Mouse (Mus musculus) lung, postnatal 10 days (tissue): ENCODE results near the gene Kdm6b.

Experiments
- DNase-seq: peaks from one replicate; pipeline ENCODE4 v3.0.0; 2021

Kdm6b gene

DNA sequence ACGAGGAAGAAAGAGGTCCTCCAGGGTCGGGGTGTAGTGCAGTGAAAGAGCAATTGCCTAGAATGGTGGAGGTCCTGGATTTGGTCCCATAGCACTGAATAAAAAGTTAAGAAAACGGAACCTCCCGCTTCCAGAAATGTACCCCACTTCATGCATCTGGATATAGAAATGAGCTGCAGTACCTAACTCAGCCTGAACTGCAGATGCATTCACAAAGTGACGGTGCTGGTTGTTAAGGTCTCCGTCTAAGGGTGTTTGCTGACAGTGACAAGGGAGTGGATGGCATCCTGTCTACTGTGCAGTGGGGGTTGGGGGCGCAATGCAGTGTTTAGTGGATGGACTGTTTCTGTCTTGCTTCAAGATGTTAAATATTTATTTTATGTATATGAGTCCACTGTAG lies 26.7 kb downstream of the Kdm6b start:
- no peak for DNase-seq

DNA sequence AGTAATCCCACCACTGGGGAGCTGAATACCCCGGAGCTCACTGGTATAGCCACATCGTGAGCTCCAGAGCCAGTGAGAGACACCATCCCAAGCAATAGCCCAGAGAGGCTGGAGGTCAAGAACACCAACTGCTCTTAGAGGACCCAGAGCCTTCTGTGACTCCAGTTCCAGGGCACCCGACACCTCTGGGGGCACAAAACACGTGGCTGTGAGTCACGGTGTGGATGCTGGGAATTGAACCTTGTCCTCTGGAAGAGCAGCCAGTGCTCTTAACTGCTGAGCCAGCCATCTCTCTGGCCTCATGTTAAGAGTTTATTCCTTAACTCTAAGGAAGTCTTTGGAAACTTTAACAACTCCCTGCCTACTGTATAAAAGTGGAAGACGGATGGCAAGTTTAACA lies 28.5 kb downstream of the Kdm6b start:
- DNase-seq = no peak

DNA sequence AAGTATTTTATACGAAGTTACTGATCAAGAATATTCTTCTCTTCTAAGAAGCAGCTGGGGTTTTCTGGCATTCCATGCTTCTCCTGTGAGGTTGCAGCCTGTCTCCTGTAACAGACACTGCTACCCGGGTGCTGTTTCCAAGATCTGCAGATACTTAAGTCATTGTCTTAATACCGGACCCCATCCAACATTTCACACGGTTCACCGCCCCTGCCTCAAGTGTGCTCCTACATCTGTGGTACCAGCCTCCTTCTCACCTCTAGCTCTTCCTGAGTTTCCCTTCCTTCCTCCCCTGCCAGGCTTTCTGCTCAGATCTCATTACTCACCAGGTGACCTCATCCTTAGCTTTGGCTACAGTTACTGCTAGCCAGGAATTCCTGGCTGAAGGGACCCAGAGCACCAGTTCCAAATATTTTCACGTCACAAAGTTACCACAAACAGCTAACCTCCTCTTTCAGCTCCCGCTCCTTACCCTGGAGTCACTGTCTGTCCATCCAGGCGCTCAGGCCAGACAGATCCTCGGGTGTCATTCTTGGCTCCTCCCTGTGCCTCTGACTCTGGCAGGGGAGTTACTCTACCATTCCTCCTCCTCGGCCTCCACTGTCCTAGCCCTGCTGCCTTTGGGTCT lies 30.9 kb downstream of the Kdm6b start:
- peak; percentile 13 for DNase-seq

DNA sequence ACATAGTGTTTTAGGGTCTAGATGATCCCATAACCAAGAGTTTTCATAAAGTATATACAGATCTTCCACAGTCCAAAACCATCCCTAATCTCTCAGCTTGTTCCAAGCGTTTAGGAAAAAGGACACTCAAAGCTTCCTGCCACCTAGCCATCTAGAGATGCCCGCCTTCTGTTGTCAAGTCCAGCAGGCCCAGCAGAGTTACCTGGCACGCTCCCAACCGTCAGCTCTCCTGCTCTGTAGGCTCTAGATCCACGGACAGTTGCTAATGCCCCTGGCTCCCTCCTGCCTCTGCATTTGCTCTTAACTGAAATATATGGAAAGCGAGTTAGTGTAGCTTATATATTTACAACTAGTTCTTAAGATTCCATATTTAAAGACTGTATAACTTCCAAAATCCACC lies 32.1 kb downstream of the Kdm6b start:
- no peak for DNase-seq

DNA sequence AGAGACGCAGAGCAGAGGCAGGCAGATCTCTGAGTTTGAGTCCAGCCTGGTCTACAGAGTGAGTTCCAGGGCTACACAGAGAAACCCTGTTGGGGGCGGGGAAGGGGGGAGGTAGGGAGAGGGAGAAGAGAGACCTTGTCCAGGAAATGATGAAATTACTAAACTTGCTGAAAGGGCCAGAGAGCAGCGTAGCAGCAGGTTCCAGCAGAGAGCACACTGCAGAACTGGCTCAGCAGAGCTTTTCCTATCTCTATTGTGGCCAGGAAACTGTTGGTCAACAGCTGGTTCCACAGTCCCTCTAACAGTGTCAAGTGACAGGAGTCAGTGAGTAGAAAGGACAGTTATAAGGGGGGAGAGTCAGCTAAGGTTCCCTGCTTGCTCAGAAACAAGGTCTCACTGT lies 33.9 kb downstream of the Kdm6b start:
- DNase-seq = no peak

DNA sequence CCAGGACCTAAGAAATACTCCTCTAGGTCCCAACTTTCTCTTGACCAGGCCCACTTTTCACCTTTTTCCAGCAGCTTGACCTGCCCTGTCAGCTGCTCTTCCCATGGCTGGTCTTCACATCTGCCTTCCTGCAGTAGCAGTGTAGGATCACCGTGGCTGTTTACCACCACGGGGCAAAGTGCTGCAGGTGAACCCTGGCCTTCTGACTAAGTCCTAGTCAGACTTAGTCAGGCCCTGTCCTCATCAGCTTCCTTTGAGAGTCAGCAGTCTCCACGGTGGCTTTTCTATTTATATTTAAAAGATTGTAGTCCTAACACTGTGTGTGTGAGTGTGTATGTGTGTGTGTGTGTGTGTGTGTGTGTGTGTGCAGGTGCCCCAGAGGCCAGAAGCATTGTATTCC lies 35.7 kb downstream of the Kdm6b start:
- DNase-seq = no peak

DNA sequence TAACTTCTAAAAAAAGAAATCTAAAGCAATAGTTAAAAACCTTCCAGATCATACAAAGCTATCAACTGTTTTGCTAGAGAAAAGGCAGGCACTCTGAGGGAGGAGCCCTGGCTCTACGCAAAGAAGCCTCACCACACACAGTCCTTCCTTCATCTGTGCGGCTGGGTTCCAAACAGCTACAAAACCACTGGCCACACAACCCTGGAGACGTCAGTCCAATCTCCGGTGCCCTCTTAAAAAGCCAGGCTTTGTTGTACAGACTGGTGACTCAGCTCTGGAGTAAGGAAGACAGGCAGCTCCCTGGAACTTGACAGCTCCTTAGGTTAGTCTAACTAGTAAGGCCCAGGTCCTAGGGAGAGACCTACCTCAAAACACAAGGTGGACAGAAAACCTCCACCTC lies 37.8 kb downstream of the Kdm6b start:
- no peak for DNase-seq

DNA sequence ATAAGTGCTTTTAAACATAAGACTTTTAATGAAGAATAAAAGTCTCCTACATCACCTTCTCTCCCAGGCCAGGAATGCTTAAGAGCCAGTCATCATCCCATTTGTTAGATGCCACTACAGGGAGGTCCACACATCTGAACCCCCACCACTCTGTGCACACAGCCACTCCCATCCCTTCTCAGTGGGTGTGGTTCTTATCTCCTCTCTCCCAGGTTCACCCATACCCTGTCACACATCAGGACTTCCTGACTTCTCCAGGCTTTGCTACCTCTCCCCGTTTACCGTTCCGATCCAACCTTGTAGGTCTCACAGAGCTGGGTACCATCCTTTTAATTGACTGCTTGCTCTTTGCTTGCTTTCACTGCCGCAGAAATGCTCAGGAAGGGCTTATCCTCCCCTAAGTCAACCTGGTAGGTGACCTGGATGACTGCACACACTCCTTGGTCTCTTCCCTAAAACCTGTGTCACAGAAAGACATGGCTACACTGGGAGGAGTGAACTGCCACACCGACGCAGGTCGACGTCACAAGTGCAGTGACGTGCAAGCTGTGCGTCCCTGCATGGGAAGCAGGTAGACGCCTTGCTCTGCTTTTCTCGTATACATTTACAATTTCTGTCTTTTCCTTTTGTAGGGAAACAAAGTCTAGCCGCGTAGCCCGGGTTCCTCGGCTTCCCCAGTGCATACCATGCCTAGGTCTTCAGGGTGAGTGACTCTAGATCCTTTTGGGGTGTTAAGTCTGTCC lies 40.1 kb downstream of the Kdm6b start:
- no peak for DNase-seq

DNA sequence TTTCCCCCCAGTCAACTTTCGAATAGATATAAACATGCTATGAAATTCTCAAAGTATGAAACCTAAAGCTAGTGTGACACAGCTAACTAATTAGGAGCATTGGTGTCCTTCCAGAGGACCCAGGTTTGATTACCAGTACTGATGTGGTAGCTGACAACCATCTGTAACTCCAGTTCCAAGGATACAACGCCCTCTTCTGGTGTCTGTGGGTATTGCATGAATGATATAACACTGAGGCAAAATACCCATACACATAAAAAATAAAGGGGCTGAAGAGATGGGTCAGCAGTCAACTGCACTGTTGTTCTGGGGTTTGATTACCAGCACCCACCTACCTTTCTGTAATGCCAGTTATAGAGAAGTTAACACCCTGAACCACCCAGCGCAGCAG lies 40.7 kb downstream of the Kdm6b start:
- DNase-seq = peak; percentile 41

DNA sequence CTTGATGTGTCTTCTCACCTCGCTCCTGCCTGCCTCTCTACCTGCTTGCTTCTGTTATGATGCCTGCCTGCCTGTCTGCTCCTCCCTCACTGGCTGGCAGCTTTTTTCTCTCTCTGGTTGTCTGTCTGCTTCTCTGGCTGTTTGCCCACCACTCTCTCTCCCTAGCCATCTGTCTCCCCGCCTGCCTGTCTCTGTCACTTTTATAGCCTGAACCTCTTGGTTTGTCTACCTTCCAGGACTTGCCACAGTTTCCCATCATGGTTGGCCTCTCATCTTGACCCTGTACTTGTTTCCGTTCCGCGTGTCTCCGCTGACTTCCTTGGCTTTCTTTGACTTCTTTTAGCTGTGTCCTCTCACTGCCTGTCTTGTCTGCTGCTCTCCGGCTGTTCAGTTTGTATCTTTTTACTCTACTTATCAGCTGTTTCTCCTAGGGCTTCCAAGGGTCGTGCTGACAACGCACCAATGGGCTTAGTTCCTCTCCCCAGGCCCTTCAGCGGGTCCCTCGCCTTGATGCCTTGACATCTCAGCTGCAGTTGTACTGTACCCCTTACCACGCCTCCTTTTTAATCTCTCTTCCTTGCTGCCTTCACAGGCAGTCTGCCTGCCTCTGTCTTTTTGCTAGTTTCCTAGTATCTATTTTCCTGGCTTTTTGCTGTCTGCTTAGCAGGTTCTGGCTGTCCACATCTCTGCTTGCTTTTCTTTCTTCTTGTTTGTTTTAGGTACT lies 41.3 kb downstream of the Kdm6b start:
- no peak for DNase-seq

DNA sequence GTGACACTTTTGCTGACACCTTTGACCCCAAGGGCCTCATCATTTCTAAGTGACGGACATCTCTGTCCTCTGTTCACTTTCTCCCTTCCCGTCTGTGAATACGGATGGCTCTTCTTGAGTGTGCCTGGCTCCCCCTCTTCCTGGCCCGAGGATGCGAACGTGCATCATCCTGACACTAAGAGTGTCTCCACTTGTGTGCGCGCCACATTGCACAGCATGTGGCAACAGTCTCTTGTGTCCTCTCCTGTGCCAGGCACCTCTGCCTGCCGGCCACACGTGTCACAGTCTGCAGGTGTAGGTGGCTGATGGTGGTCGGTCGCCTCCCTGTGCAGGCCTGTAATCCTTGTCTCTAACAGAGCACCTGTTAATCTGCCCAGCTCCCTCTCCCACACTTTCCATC lies 41.9 kb downstream of the Kdm6b start:
- DNase-seq = no peak

DNA sequence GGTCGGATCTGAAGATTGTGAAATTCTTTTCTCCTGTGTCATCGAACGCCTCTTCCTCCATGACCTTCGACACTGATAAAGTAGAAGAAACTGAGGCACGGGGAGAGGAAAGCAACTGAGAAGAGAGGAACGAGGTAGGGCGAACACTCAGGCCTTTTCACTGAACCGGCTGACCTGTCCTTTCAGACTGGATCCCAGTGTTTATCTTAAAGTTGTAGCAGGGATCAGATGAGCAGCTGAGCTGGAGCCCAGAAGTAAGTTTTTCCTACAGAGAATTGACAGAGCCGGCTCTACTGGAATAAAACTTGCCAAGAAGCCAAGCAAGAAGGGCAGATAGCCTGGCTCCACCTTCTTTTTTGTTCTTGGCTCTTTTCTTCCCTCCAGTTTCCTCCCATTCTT lies 42.7 kb downstream of the Kdm6b start:
- DNase-seq = no peak

DNA sequence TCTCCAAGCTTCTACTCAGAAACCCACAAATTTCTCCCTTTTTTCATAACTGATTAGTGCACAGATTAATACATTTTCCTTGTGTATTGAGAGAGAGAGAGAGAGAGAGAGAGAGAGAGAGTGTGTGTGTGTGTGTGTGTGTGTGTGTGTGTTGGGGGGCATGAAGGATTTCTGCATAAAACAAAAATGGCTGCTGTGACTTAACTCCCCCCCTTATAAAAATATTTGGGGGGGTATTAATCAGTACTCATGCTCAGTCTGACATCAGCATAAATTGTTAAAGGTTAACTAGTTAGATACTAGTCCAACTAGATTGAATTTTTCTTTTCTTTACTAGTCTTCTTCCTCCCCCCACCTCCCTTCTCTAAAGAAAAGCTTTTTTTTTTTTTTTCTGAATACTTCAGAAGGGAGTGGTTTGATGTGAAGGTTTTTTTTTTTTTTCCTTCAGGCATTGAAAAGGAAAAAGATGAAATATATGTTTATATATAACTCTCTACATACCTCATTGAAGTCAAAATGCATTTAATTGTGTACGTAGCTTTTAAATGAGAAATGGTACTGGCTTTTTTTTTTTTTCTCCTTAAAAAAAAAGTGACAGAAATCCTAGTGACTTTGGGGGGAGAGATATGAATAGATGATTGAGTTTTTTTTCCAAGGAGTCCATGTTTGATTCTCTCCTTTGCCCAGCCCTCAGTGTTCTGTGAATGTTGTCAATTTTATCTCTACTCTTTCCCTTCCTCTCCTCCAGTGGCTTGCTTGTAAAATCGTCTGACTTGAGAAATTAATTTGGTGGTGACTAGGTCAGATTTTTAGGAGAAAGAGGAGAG lies 43.3 kb downstream of the Kdm6b start:
- no peak for DNase-seq

DNA sequence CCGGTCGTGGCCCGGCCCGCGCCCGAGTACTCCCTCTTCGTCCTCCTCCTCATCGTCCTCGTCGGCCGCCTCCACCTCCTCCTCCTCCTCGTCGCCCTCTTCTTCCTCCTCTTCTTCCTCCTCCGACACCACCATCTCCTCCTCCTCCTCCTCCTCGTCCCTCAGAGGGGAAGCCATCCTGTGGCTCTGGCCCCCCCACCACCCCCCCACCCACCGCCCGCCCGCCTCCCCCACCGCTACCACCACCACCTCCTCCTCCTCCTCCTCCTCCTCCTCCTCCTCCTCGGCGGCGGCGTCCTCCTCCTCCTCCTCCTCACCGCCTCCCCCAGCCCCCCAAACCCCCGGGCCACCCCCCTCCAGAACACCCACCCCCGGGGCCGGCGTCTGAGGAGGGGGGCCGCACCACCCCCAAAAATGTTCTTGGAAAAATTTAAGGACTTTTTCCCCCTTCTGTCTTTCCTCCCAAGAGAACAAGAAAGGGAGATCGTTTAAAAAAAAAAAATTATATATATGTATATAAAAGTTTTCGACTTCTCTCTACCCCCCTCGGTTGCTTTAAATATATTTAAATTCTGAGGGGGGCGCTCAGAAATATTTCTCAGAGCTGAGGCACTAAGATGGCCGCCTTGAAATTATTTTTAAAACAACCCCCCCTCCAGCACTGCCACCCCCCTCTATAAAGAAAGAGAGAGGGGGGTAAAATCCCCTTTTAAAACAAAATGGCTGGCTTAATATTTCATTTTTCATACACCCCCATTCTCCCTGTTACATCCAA lies 44.1 kb downstream of the Kdm6b start, which contains the start of gene Chd3:
Gene Chd3, minus strand, starts transcription at position 192 of the 775 bp plus-strand sequence.
- peak; percentile 32 for DNase-seq

DNA sequence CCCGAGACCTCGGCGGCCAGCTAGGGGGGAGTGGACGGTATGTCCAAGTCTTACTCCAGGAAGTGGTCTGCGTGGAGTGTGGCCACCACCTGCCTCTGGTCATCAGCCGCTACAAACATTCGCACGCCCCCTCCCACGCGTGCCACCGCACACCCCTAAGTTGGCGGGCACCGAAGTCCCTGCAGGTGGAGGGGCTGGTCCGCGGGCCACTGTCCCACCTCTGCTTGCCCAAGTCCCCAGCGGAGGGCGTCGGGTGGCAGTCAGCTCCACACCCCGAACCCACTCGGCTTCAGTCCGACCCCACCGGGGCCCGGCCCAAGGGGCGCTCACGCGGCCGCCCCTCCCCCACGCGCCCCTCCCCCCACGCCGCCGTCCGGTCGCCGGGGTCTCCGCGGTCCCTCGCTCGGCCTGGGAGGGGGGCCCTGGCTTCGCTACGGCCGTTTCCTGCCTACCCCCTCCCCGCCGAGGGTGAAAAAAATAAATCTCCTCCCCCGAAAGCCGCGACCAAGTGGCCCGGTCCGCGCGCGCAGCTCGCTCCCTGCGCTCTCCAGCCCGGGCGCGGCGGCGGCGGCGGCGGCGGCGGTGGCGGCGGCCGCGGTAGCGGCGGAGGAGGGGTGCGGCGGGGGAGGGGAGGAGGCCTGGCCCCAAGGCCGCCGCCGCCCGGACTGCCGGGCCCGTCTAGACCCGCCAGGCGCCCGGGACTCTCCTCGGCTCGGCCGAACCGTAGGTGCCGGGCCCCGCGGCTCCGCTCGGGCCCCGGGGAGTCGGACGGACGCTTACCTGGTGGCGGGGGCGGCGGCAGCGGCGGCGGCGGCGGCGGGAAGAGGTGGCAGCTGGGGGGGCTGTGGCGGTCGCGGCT lies 44.9 kb downstream of the Kdm6b start:
- DNase-seq = peak; percentile 75

DNA sequence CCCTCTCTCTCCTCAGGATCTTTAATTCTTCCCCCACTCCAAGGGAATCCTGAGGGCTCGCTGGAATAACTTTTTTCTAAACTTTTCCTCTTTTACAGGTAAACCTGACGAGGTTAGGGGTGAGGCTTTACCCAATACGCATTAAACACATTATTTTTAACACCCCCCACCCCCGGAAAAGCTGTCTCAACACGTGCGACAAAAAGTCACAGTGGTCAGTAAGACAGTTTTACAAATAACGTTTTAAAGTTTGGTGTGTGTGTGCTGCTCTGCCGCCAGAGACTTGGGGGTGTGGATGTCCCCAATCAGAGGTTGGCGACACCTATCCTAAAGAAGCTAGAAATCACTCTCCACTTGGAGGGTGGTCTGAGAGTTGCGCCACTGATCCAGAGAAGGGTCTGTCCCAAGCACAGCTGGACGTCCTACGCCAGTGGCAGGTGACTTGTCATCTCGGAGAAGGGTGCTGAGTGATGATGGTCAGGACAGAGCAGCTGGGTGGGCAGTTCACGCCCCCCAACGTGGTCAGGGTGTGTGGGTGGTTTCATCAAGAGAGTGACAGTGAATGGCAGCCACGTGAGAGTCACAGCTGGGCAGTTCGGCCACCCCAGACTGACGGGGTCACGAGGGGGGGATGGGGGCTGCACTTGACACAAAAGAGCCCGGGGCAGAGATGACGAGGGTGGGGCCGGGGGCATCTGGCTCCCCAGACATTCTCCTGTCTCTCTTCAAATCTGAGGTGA lies 45.7 kb downstream of the Kdm6b start:
- peak; percentile 54 for DNase-seq

DNA sequence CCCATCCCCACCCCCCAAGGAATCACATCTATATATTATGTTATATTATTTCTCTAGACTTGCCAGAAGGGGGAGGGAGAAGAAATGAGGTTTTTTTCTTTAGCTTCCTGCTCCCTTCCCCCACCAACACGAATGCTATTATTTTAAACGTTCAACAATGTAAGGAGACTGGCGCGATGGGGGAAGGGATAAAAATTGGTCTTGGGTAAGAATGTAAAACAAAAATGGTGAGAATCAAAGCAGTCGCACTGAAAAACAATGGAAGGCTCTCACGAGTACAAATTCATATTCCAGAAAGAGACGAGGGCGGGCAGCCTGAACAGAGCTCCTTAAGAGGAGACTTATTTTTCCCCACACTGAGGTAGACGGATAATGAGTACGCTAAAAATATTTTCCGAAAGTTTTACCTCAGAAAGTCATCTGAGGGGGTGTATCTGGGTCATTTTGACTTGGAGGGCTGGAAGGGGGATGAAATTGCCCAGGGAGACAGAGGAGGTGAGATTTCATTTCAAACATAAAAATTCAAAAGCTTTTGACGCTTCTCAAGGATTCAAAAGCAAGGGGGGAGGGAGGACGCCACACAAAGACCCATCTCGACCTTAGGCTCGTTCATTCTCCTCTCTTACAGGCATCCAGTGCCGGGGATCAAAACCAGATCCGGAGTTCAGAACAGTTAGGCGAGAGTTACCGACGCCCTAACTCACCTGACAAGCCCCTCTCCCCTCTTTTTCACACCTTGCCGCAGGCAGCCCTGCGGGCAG lies 46.4 kb downstream of the Kdm6b start:
- peak; percentile 60 for DNase-seq

DNA sequence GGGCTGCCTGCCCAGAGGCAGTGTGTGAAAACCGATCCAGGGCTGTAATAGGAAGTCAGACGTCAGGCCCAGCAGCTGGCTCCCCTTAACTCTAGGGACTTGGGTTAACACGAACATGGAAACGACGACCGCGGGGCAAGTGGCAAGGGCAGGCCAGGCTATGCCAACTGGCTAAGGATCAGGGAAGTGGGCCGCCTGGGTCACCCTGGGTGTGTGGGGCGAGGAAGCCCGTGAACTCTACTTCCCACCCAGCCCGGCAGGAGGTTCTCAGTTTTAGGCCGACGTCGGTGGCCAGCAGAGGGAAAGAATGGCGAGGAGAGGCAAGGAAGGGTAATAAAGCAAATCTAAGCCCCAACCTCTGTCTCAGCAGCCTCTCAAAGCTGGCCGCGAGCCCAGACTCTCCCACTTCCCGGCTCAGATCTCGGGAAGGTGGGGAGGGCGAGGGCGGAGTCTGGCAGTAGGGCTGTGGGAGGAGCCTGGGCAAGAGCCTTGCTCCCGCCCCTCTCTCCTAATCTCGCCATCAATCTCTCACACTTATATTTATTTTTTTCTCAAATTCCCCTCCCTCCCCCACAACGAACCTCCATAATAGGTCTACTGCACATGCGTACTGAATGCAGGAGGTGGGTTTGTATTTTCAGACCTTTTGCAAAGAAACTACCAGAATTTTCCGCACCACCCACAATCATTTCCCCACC lies 47.2 kb downstream of the Kdm6b start:
- peak; percentile 99 for DNase-seq

DNA sequence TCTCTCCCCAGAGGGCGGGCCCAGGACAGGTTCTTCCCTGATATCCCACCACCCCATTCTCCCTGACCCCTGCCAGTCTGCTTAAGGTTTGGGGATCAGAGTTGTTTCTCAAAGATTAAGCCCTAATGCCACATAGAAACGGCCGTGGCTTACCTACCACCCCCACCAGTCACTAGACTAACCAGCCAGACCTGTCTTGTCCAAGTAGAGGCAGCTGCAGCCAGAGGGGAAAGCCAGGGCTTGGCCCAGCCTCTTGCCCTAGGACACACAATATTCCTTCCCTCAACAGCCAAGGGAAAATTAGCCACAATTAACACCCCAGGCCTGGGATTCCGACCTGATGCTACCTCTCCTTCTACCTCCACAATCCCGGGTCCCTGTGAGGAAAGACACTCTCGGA lies 47.8 kb downstream of the Kdm6b start:
- no peak for DNase-seq
